Mouse (Mus musculus): ENCODE measurements at regions not wholly inside any gene's neighbourhood (a gene's known extent, or its start where the extent isn't known, plus 50 kb on each side); places are given as distances from the start of the nearest gene placed in this dataset.
"Not testable (repeated sequence)": the region's sequence is repeated elsewhere in the genome, so short reads cannot be mapped to it uniquely, and the experiment has no call there.

GRCm38 (mm10) chr13:97360551-97360950 lies 119.6 kb downstream of the Enc1 start:
- no peak for DNase-seq (ENCODE audit: low spot score)

GRCm38 (mm10) chr13:97358781-97359305 lies 117.9 kb downstream of the Enc1 start:
- DNase-seq (ENCODE audit: low spot score), result no peak

- DNase-seq (ENCODE audit: low spot score), result no peak
Observed at GRCm38 (mm10) chr13:97358261-97358660, 117.4 kb downstream of the Enc1 start.

- no peak for DNase-seq (ENCODE audit: low spot score)
Observed at GRCm38 (mm10) chr13:97356923-97357807, 116.3 kb downstream of the Enc1 start.

GRCm38 (mm10) chr13:97355411-97355810 lies 114.5 kb downstream of the Enc1 start:
- not testable (repeated sequence) for DNase-seq (ENCODE audit: low spot score)

- DNase-seq (ENCODE audit: low spot score), result peak; percentile 41
Observed at GRCm38 (mm10) chr13:97347696-97348095, 106.8 kb downstream of the Enc1 start.

- DNase-seq (ENCODE audit: low spot score), result no peak
Observed at GRCm38 (mm10) chr13:97341218-97341889, 100.4 kb downstream of the Enc1 start.

- no peak for DNase-seq (ENCODE audit: low spot score)
Observed at GRCm38 (mm10) chr13:97337954-97338353, 97.0 kb downstream of the Enc1 start.

GRCm38 (mm10) chr13:97337296-97337731 lies 96.4 kb downstream of the Enc1 start:
- peak; percentile 68 for DNase-seq (ENCODE audit: low spot score)

GRCm38 (mm10) chr13:97333801-97334534 lies 93.1 kb downstream of the Enc1 start:
- DNase-seq (ENCODE audit: low spot score), result no peak

- DNase-seq (ENCODE audit: low spot score), result no peak
Observed at GRCm38 (mm10) chr13:97331072-97331471, 90.2 kb downstream of the Enc1 start.

- not testable (repeated sequence) for DNase-seq (ENCODE audit: low spot score)
Observed at GRCm38 (mm10) chr13:97321307-97321706, 80.4 kb downstream of the Enc1 start.

GRCm38 (mm10) chr13:97320756-97321155 lies 79.9 kb downstream of the Enc1 start:
- DNase-seq (ENCODE audit: low spot score), result no peak

- DNase-seq (ENCODE audit: low spot score), result no peak
Observed at GRCm38 (mm10) chr13:97320298-97320697, 79.4 kb downstream of the Enc1 start.

- no peak for DNase-seq (ENCODE audit: low spot score)
Observed at GRCm38 (mm10) chr13:97317633-97318032, 76.7 kb downstream of the Enc1 start.

- DNase-seq (ENCODE audit: low spot score), result no peak
Observed at GRCm38 (mm10) chr13:97312420-97313370, 71.8 kb downstream of the Enc1 start.

GRCm38 (mm10) chr13:97311340-97311739 lies 70.4 kb downstream of the Enc1 start:
- no peak for DNase-seq (ENCODE audit: low spot score)

- DNase-seq (ENCODE audit: low spot score), result no peak
Observed at GRCm38 (mm10) chr13:97310855-97311189, 69.9 kb downstream of the Enc1 start.

- peak; percentile 63 for DNase-seq (ENCODE audit: low spot score)
Observed at GRCm38 (mm10) chr13:97310186-97310854, 69.4 kb downstream of the Enc1 start.

- no peak for DNase-seq (ENCODE audit: low spot score)
Observed at GRCm38 (mm10) chr13:97309411-97309810, 68.5 kb downstream of the Enc1 start.

All from heart, adult 8-10 months (tissue).